Mouse (Mus musculus): ENCODE data around the gene Izumo1.

The Izumo1 gene

DNA sequence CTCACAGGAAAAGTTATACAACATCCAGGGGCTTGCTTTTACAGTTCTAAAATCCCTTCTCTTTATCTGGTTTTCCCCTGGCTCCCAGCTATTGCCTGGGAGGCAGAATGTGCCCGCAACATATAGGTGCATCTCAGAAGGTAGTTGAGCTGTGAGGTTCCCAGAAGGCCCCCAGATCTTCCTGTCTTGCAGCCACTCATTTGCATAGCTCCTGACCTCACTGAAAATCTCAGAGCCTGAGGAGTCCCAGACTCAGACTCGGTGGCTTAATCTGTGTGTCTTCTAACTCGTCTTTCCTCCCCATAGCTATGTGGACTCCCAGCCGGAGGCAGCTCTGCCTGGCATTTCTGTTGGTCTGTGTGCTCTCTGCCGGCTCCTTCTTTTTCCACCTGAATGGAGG lies 3.3 kb upstream of the Izumo1 start:
- no peak for DNase-seq (ENCODE audit: low read depth)

DNA sequence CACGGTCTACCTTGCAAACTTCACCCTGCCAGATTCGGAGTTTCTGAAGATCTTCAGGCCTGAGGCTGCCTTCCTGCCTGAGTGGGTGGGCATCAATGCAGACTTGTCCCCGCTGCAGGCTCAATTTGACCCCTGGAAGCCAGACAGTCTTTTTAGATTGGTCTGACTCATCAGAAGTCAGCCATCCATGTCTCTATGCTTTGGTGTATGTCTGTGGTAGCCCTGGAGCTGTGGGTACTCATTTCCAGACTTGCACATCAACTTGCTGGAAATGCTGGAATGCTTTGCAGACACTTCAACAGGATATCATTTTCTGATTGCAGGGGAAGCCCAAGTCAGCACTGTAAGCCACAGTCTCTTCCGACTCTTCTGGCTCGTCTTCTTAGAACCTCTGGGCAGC lies 2.0 kb upstream of the Izumo1 start:
- DNase-seq (ENCODE audit: low read depth), result no peak

DNA sequence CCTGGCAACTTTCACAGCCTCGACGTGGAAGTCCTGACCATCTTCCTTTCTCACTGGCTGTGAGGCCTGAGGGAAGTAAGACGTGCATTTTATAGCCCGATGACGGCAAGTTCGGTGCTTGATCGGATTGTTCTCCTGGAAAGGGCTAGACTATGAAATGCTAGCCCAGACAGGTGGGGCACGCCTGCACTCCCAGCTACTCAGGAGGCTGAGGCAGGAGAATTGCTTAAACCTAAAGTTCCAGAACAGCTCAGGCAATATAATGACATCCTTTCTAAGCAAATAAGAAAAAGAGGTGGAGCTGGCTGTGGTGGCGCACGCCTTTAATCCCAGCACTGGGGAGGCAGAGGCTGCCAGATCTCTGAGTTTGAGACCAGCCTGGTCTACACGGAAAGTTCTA lies 1.9 kb downstream of the Izumo1 start:
- DNase-seq (ENCODE audit: low read depth), result no peak

DNA sequence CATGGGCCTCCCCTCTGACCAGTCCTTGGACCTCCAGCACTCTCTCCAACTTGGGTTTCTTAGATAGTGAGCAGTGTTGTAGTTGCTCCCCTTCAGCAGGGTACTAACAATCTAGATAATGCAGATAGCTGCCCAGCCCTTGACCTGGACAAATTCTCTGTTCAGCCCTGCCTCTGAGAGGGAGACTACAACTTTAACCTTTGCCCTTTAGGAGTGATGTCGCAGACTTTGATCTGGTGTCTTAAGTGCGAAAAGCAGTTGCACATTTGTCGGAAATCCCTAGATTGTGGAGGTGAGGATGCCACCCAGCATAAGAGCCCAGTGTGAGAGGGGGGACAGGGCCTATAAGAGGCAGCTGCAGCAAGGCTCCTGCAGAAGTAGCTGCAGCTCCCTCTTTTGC lies 3.1 kb downstream of the Izumo1 start:
- no peak for DNase-seq (ENCODE audit: low read depth)

DNA sequence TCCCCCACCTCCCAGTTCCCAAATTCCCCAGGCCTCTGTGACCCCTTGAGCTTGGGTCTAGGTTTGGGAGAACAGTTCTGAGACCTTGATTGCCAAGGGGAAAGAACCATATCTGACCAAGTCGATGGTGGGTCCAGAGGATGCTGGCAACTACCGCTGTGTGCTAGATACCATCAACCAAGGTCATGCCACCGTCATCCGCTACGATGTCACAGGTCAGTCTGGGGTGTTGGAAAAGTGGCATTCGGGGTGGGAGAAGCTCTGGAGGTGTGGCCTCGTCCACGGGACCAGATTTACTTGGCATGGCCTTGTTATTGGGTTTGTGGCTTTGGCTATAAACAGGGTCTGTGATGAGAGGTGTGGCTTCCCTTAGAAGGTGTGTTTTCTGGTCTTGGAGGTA lies 3.9 kb downstream of the Izumo1 start:
- no peak for DNase-seq (ENCODE audit: low read depth)

DNA sequence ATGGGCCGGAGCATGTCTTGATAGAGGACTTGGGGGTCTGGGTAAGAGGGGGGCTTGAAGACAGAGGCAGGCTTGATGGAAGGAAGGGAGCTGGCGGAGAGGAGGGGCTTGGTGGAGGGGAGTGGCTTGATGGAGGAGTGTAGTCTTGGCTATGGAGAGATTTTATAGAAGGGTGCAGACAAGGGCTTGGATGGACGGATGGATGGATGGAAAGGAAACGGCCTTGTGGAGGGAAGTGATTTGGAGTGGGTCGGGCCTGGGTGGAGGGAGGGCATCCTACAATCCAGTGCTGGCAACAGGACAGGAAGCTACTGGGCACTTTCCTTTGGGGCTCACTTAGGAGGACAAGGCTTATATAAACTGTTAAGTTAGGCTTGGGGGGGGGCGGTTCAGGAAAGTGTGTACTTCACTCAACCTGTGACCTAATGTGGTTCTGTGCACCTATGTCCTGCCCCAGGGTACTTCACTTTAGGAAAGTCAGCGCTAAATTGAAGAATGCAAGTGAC lies 5.0 kb downstream of the Izumo1 start:
- no peak for DNase-seq (ENCODE audit: low read depth)

DNA sequence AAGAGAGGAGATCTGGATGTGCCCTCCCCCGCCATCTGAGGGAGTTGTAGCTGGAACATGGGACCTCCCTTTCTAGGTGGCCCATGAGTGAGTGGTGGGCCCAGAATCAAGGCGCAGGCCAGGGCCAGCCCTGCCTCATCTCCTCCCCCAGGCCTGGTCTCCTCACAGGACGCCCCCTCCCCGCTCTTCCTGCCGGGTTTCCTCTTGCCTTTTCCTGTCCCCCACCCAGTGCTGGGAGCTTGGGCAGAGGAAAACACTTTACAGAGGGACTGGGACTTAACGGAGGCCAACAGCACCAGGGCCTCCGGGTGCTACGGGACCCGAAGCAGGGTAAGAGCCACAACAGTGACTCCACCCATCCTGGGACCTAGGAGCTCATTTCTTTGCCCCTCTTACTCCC lies 5.7 kb downstream of the Izumo1 start, which contains the start of gene Rasip1:
Rasip1 (plus strand) TSS at position 228 of the 400 bp plus-strand sequence.
- no peak for DNase-seq (ENCODE audit: low read depth)

DNA sequence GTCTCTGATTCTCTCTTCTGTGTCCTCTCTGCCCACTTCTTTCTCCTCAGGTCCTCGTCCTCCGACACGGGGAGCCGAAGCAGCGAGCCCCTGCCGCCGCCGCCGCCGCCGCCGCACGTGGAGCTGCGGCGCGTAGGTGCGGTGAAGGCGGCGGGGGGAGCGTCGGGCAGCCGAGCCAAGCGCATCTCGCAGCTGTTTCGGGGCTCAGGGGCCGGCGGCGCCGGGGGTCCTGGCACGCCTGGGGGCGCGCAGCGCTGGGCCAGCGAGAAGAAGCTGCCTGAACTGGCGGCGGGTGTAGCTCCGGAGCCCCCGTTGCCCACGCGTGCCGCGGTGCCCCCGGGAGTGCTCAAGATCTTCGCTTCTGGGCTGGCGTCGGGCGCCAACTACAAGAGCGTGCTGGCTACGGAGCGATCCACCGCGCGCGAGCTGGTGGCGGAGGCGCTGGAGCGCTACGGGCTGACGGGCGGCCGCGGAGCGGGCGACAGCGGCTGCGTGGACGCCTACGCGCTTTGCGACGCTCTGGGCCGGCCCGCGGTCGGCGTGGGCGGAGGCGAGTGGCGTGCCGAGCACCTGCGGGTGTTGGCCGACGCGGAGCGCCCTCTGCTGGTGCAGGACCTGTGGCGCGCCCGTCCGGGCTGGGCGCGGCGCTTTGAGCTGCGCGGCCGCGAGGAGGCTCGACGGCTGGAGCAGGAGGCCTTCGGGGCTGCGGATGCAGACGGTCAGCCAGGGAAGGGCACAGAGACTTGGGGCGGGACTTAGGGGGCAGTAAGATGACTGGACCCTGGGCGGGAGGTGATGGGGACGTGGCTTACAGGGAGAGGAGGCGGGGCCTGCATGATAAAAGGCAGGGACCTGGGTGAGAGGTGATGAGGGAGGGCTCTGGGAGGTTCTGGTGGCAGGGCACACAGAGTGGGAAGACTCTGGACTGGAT lies 7.0 kb downstream of the Izumo1 start:
- no peak for DNase-seq (ENCODE audit: low read depth)

DNA sequence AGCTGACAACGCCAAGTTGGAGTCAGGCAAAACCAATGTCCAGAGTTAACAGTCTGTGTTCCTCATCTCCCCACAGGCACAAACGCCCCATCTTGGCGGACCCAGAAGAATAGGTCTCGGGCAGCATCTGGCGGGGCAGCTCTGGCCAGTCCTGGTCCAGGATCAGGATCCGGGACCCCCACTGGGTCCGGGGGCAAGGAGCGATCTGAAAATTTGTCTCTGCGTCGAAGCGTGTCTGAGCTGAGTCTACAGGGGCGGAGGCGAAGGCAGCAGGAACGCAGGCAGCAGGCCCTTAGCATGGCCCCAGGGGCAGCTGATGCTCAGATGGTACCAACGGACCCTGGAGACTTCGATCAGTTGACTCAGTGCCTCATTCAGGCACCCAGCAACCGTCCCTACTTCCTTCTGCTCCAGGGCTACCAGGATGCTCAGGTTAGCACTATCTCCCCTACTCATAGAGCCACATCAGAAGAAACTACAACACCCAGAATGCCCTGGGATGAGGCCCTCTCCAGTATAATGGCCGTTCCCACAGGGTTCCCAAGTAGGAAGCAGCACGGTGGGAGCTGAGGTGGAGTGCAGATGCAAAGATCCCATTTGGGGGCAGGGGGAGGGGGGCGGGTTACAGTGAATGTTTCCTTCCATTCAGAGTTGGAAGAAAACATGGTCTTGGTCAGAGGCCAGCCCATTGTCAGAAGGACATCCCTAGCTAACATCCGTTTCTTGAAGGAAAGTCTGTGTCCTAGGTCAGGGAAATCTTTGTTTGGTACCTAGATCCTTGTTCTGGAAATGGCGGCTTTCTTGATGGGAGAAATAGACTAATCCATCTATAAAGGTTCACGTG lies 8.7 kb downstream of the Izumo1 start:
- DNase-seq (ENCODE audit: low read depth), result no peak

DNA sequence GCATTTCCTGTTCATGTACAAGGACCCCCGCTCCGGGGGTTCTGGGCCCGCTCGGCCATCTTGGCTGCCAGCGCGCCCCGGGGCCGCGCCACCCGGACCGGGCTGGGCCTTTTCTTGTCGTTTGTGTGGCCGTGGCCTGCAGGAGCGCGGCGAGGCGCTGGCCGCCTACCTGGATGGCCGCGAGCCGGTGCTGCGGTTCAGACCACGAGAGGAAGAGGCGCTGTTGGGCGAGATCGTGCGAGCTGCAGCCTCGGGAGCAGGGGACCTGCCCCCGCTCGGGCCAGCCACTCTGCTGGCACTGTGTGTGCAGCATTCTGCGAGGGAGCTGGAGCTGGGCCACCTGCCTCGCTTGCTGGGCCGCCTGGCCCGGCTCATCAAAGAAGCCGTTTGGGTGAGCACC lies 10.9 kb downstream of the Izumo1 start:
- no peak for DNase-seq (ENCODE audit: low read depth)

DNA sequence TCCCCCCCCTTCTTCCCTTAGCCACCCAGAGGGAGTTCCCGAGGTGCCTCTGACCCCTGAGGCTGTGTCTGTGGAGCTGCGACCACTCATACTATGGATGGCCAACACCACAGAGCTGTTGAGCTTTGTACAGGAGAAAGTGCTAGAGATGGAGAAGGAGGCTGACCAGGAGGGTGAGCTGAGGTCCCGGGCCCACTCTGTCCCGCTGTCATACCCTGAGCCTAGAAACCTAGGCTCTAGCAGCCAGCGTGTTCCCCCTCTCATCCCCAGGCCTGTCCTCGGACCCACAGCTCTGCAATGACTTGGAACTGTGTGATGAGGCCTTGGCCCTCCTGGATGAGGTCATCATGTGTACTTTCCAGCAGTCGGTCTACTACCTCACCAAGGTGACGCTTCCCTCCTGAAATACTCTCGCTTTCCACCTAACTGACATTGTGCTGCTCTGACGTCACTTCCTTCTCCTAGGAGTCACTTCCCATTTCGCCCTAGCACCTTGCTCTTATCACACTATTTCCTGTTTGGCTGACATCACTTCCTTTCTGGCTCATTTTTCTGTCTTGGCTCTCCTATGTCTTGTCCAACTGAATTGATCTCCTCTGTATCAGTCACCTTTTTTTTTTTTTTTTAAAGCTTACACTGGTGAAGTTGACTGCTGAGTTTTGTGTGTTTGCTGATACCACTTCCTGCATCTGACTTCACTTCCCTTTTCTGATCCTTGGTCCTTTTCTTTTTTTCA lies 13.5 kb downstream of the Izumo1 start:
- DNase-seq (ENCODE audit: low read depth), result no peak

DNA sequence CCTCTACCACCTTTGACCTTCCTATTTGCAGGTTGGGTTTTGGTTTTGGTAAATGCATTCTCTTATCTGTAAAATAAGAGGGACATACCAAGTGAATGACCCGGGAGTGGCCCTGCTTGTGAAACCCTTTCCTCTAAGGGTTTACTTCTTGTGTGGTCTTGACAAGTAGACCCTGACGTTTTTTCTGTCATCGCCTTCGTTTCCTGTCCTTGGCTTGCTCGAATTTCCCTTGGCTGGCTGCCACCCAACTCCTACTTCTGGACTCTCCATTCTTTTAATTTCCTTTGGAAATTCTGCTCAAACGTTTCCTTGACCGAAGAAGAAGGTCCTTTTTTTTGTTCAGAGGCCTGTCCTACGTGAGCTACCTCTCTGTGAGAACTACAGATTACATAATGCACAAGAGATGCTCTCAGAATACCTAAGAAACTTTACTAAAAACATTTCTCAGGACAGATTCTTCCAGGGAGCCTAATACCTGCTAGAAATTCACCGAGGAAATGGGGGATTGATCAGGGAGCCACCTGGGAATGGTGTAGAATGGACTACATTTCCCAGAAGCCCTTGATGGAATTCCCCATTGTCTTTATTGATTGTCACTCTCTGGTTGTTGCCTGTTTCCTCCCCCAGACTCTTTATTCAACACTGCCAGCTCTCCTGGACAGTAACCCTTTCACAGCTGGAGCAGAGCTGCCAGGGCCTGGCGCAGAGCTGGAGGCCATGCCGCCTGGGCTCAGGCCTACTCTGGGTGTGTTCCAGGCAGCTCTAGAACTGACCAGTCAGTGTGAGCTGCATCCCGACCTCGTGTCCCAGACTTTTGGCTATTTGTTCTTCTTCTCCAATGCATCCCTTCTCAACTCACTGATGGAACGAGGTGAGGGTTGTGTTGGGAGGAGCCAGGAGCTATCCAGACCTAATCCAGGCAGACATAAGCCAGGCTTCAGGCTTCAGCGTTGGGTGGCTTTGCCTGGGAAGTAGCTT lies 14.4 kb downstream of the Izumo1 start:
- DNase-seq (ENCODE audit: low read depth), result no peak

DNA sequence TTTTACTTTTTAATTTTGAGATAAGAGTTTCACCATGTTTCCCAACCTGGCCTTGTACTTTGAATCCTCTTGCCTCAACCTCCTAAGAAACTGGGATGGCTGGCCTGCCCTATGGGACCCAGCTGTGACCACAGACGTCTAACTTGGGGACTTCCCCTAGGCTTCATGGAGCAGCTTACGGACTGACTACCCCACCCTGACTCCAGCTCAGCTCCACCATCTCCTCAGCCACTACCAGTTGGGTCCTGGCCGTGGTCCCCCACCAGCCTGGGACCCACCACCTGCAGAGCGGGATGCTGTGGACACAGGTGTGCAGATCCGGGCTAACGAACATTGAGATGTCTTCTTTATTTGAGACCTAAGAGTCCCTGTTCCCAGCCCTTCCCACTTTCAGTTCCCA lies 16.1 kb downstream of the Izumo1 start:
- no peak for DNase-seq (ENCODE audit: low read depth)

DNA sequence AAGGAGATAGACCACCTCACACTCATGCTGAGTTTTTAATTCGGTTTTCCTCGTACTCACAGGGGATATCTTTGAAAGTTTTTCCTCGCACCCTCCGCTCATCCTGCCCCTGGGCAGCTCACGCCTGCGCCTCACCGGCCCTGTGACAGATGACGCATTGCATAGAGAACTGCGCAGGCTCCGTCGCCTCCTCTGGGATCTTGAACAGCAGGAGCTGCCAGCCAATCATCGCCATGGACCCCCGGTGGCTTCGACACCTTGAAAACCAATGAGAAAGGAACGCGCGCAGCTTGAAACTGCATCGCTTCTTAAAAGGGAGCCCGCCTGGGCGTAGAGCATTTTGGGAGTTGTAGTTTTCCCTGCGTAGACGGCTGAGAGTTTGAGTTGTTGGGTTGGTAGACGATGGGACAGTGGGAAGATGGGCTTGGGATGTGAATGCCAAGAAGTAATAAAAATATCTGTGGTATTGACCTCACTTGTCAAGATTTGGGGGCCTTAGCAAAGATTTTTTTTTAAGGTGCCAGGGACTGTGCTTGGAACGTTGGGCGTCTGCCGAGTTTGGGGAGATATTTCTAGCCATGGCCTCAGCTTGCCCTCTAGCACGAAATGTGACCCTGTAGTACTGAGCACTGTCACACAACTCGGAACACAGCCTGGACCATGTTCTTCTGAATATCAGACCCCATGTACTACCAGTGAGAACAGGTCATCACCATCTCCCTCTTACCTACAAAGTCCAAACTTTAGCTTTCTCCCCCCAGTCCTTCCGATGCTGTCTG lies 17.2 kb downstream of the Izumo1 start:
- DNase-seq (ENCODE audit: low read depth), result peak; percentile 94

DNA sequence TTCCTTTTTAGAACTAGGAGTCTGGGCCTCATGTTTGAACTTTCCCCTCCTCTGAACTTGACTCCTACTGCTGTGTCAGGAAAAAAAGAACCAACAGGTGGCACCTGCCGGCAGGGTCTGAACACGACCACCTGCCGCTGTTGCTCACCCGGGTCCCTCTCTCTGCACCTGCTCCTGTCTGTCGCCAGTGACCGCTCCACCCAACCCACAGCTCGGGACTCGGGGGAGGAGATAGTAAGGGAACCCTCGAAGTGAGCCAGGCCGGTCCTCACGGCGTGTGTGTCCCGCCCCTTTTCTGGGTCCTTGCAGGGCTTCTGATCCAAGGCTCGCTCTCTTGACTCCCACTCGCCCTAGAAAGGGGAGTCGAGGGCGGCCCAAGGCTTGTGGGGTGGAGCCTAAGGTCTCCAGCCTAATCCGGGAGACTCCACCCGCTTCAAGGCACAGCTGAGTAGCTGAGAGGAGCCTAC lies 18.0 kb downstream of the Izumo1 start, which contains the start of gene Mamstr:
Mamstr (plus strand) TSS at position 417 of the 467 bp plus-strand sequence.
- no peak for DNase-seq (ENCODE audit: low read depth)

DNA sequence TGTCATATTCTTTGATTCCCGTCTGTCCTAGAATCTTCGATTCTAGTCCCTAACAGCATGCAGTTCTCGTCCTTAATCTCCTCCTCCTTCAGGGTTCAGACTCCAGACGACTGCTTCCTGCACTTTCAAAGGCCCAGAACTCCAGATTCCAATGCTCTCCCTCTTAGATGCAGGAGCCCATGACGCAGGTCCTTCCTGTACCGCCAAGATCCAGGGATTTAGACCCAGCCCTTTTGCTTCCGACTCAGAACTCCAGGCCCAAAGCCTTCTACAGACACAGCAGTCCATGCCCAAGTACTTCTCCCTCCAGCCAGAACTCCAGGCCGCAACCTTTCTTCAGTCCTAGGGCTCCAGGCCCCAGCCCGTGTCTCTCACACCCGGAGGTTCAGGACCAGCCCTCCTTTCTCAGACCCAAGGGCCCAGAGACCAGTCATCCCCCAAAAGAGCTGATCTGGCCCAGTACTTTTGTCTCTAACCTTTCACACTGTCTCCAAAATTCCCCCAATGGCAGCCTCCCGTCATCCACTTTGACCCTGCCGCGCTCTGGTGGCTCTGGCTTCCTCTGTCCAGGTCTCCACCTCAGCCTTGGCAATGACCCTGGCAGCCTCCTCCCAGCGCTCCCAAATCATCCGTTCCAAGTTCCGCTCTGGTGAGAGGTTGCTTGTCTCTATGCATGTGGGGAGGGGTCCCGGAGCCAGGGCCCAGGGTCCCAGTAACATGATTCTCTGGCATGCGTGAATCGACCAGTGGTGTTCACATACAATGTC lies 18.8 kb downstream of the Izumo1 start:
- DNase-seq (ENCODE audit: low read depth), result no peak

DNA sequence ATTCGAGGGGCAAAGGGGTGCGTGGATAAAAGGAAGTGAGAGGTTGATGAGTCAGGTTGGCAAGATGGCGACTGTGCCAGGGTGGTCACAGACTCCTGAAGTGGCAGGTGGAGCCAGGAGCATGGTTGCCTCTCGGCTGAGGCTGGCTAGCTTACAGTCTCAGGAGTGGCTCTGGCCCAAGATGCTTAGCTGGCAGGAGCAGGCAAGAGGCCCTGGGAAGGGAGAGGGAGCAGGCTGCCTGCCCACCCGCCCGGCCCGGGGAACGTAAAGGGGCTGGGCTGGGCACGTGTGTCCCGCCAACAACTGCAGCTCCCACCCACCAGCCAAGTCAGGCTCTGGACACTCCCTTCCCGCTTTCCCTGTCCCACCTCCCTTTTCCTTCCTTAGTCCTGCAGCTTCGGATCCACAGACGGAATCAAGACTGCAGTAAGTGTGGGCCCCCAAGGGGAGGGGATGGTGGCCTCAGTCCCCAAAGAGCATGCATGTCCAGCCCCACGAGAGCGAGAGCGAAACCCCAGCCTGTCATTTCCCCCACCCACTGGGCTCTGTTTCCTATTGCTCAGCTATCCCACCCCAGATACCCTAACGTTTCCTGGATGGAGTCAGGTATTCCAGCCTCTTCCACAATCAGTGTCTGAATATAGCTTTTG lies 19.9 kb downstream of the Izumo1 start:
- peak; percentile 85 for DNase-seq (ENCODE audit: low read depth)

DNA sequence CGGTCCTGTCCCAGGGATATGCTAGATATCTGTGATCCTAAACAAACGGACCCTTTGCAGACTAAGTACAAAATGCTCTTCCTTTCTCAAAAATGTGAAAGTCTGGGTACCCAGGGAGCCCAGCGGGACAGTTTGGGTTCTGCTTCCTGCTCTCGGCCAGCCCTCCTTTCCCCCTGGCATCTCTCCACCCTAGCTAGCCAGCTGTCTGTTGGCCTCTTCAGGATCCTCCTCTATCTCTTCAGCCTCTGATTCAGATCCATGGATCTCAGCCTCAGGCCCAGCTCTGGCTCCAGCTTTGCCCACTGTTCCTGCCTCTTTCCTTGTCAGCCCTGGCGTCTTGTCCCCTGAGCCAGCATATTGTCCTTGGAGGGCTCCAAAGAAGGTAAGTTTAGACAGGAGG lies 20.5 kb downstream of the Izumo1 start:
- peak; percentile 44 for DNase-seq (ENCODE audit: low read depth)

All from NIH3T3 (cell line).